Mouse (Mus musculus) right cerebral cortex, adult 2 months (tissue): ENCODE data around the gene Plekhf1.

Experiments used
- DNase-seq, 2 experiments: peaks; one replicate each; pipeline ENCODE4 v3.0.0; 2021 to 2022; ENCODE audit warnings: low spot score in 2 of 2

Plekhf1 gene

GRCm38 (mm10) chr7:38227900-38228298 lies at the start of gene Plekhf1:
Plekhf1 (minus strand) TSS chr7:38228016.
- peak; percentile 76 to 85 for DNase-seq

- DNase-seq, result no peak
These were observed 44.7 kb upstream of the Plekhf1 start for GRCm38 (mm10) chr7:38272551-38272950.

- no peak for DNase-seq
These were observed 44.0 kb upstream of the Plekhf1 start for GRCm38 (mm10) chr7:38271859-38272258.

- DNase-seq, result no peak
These were observed 43.6 kb upstream of the Plekhf1 start for GRCm38 (mm10) chr7:38271511-38271811.

GRCm38 (mm10) chr7:38270703-38271510 lies 43.1 kb upstream of the Plekhf1 start, which contains the start of gene Pop4:
Pop4 (minus strand) TSS chr7:38271423.
- DNase-seq, result peak; percentile 94 to 96

- DNase-seq, result peak; percentile 29 to 50
These were observed 39.3 kb upstream of the Plekhf1 start for GRCm38 (mm10) chr7:38267006-38267680.

GRCm38 (mm10) chr7:38262406-38262805 lies 34.6 kb upstream of the Plekhf1 start:
- peak; percentile 19 to 23 for DNase-seq

GRCm38 (mm10) chr7:38259631-38260030 lies 31.8 kb upstream of the Plekhf1 start:
- DNase-seq, result no peak

- no peak for DNase-seq
These were observed 25.6 kb upstream of the Plekhf1 start for GRCm38 (mm10) chr7:38253441-38253840.

GRCm38 (mm10) chr7:38251494-38252216 lies 23.8 kb upstream of the Plekhf1 start:
- no peak for DNase-seq

GRCm38 (mm10) chr7:38242417-38242816 lies 14.6 kb upstream of the Plekhf1 start:
- DNase-seq, result no peak

- no peak for DNase-seq
These were observed 9.3 kb upstream of the Plekhf1 start for GRCm38 (mm10) chr7:38237140-38237539.

- DNase-seq, result no peak
These were observed 8.7 kb upstream of the Plekhf1 start for GRCm38 (mm10) chr7:38236400-38237105.

- peak in 1 of 2 experiments; percentile 17 for DNase-seq
These were observed 2.5 kb upstream of the Plekhf1 start for GRCm38 (mm10) chr7:38230285-38230684.

GRCm38 (mm10) chr7:38228329-38228728 lies 513 bp upstream of the Plekhf1 start:
- no peak for DNase-seq

GRCm38 (mm10) chr7:38227181-38227899 lies 476 bp downstream of the Plekhf1 start:
- DNase-seq, result peak in 1 of 2 experiments; percentile 15

GRCm38 (mm10) chr7:38226226-38226625 lies 1.6 kb downstream of the Plekhf1 start:
- DNase-seq, result no peak

GRCm38 (mm10) chr7:38224577-38225369 lies 3.0 kb downstream of the Plekhf1 start:
- no peak for DNase-seq

- no peak for DNase-seq
These were observed 7.0 kb downstream of the Plekhf1 start for GRCm38 (mm10) chr7:38220866-38221265.

GRCm38 (mm10) chr7:38219526-38219925 lies 8.3 kb downstream of the Plekhf1 start:
- no peak for DNase-seq
